Mouse (Mus musculus) heart, postnatal 14 days (tissue): ENCODE results near the gene Dtnb. TPM values are rescaled to one million over a fixed set of nuclear protein-coding genes. Genes with fewer than 3 reads are reported as not detected.

Source experiments
- DNase-seq, 2 experiments: peaks; one replicate each; pipeline ENCODE4 v3.0.0; 2021 to 2022
- intact Hi-C: fragments of 180-260 bp; cut with DNase I; formaldehyde crosslinking; loops from one replicate; pipeline ENCODE4 v1.15.1; 2025
- total RNA-seq, 2 experiments: library from RNA; stranded (reverse); gene quantifications; 2 replicates each; pipeline ENCODE4 v1.2.3; 2021

Gene Dtnb
- total RNA-seq, 2 experiments from 2014 or later, result 5.0 to 5.5 TPM

- DNase-seq, result no peak
- intact Hi-C loops, result loop anchor here (2.0 kb wide), 1 partner anchor 46 kb away; the partner anchor contains the start of gene Dnmt3a
These were observed 188.9 kb downstream of the Dtnb start for GRCm38 (mm10) chr12:3760876-3761590.

- no peak for DNase-seq
- intact Hi-C loops, result loop anchor here (2.0 kb wide), 1 partner anchor 45 kb away; the partner anchor contains the start of gene Dnmt3a
These were observed 189.6 kb downstream of the Dtnb start for GRCm38 (mm10) chr12:3761591-3762295.

- intact Hi-C loops, result loop anchor here (2.0 kb wide), 1 partner anchor 17 kb away; no protein-coding TSS in a partner anchor
- peak in 1 of 2 experiments; percentile 45 for DNase-seq
These were observed 192.1 kb downstream of the Dtnb start for GRCm38 (mm10) chr12:3764191-3764804.

- intact Hi-C loops, result no loop called here
- no peak for DNase-seq
These were observed 195.2 kb downstream of the Dtnb start for GRCm38 (mm10) chr12:3767360-3767759.

GRCm38 (mm10) chr12:3768391-3768790 lies 196.2 kb downstream of the Dtnb start:
- intact Hi-C loops, result no loop called here
- DNase-seq, result no peak

GRCm38 (mm10) chr12:3770546-3770945 lies 198.4 kb downstream of the Dtnb start:
- no peak for DNase-seq
- intact Hi-C loops, result no loop called here

GRCm38 (mm10) chr12:3771080-3771479 lies 198.9 kb downstream of the Dtnb start:
- intact Hi-C loops, result no loop called here
- no peak for DNase-seq

GRCm38 (mm10) chr12:3773643-3774042 lies 201.5 kb downstream of the Dtnb start:
- no peak for DNase-seq
- intact Hi-C loops, result no loop called here

- intact Hi-C loops, result no loop called here
- no peak for DNase-seq
These were observed 203.8 kb downstream of the Dtnb start for GRCm38 (mm10) chr12:3776015-3776414.

- no peak for DNase-seq
- intact Hi-C loops, result no loop called here
These were observed 205.5 kb downstream of the Dtnb start for GRCm38 (mm10) chr12:3777682-3778081.

- intact Hi-C loops, result no loop called here
- no peak for DNase-seq
These were observed 206.1 kb downstream of the Dtnb start for GRCm38 (mm10) chr12:3778286-3778685.

- DNase-seq, result no peak
- intact Hi-C loops, result loop anchor here (2.0 kb wide), 1 partner anchor 15 kb away; no protein-coding TSS in a partner anchor
These were observed 207.5 kb downstream of the Dtnb start for GRCm38 (mm10) chr12:3779639-3780038.

GRCm38 (mm10) chr12:3780405-3780891 lies 208.3 kb downstream of the Dtnb start:
- peak; percentile 61 to 78 for DNase-seq
- intact Hi-C loops, result loop anchor here (2.0 kb wide), 1 partner anchor 16 kb away; no protein-coding TSS in a partner anchor

GRCm38 (mm10) chr12:3780931-3781471 lies 208.8 kb downstream of the Dtnb start:
- intact Hi-C loops, result loop anchor here (2.0 kb wide), 1 partner anchor 16 kb away; no protein-coding TSS in a partner anchor
- peak; percentile 31 to 46 for DNase-seq

GRCm38 (mm10) chr12:3781482-3781881 lies 209.3 kb downstream of the Dtnb start:
- intact Hi-C loops, result loop anchor here (2.0 kb wide), 1 partner anchor 17 kb away; no protein-coding TSS in a partner anchor
- DNase-seq, result peak; percentile 94 to 97

- no peak for DNase-seq
- intact Hi-C loops, result no loop called here
These were observed 211.1 kb downstream of the Dtnb start for GRCm38 (mm10) chr12:3783196-3783825.

GRCm38 (mm10) chr12:3784258-3784657 lies 212.1 kb downstream of the Dtnb start:
- no peak for DNase-seq
- intact Hi-C loops, result loop anchor here (2.0 kb wide), 1 partner anchor 21 kb away; no protein-coding TSS in a partner anchor

- intact Hi-C loops, result loop anchor here (2.0 kb wide), 1 partner anchor 20 kb away; no protein-coding TSS in a partner anchor
- DNase-seq, result no peak
These were observed 212.5 kb downstream of the Dtnb start for GRCm38 (mm10) chr12:3784729-3785128.

- no peak for DNase-seq
- intact Hi-C loops, result no loop called here
These were observed 214.9 kb downstream of the Dtnb start for GRCm38 (mm10) chr12:3787041-3787440.

GRCm38 (mm10) chr12:3787541-3787940 lies 215.4 kb downstream of the Dtnb start:
- intact Hi-C loops, result no loop called here
- DNase-seq, result peak in 1 of 2 experiments; percentile 39
